Mouse (Mus musculus) neural tube, embryonic 15.5 days (tissue): ENCODE data around the gene Nfix. TPM values are rescaled to one million over a fixed set of nuclear protein-coding genes. Genes with fewer than 3 reads are reported as not detected.
A peak's percentile ranks its signal among the peaks of the same experiment; 100 is the strongest.

Experiments used
- ATAC-seq: fragments of 200-750 bp; cut with Nextera tagmentation; 2 replicates; pipeline ENCODE4 v1.8.0; 2017; ENCODE audit warnings: mild to moderate bottlenecking, moderate TSS enrichment, moderate library complexity; ENCODE audit not compliant: low FRiP score
- H3K27ac ChIP-seq: fragments of 300-500 bp; sonication (generic); replicated peaks from 2 replicates; pipeline ENCODE4 v1.5.1; 2015; ENCODE audit warnings: mild to moderate bottlenecking, inconsistent platforms
- H3K27me3 ChIP-seq: fragments of 300-500 bp; sonication (generic); replicated peaks from 2 replicates; pipeline ENCODE4 v1.6.1; 2015; ENCODE audit warnings: inconsistent platforms
- H3K36me3 ChIP-seq: fragments of 300-500 bp; sonication (generic); 2 replicates; pipeline ENCODE4 v1.6.1; 2015; ENCODE audit warnings: inconsistent platforms
- H3K4me1 ChIP-seq: fragments of 300-500 bp; sonication (generic); 2 replicates; pipeline ENCODE4 v1.6.1; 2015; ENCODE audit warnings: inconsistent platforms
- H3K4me2 ChIP-seq: fragments of 300-500 bp; sonication (generic); 2 replicates; pipeline ENCODE4 v1.6.1; 2015; ENCODE audit warnings: inconsistent platforms, mild to moderate bottlenecking, moderate library complexity
- H3K4me3 ChIP-seq: fragments of 300-500 bp; sonication (generic); replicated peaks from 2 replicates; pipeline ENCODE4 v1.5.1; 2015; ENCODE audit warnings: mild to moderate bottlenecking, inconsistent platforms
- H3K9ac ChIP-seq: fragments of 300-500 bp; sonication (generic); replicated peaks from 2 replicates; pipeline ENCODE4 v1.6.1; 2015; ENCODE audit warnings: mild to moderate bottlenecking, inconsistent platforms
- H3K9me3 ChIP-seq: fragments of 300-500 bp; sonication (generic); replicated peaks from 2 replicates; pipeline ENCODE4 v1.6.1; 2016; ENCODE audit warnings: inconsistent platforms
- WGBS: fragments of 180-500 bp; shearing (Covaris S2); methylation state at CpG from one replicate; pipeline ENCODE4 v1.1.7; 2015; ENCODE audit warnings: mixed read lengths; 5-methylcytosine and 5-hydroxymethylcytosine counted together
- polyA plus RNA-seq: library from polyadenylated mRNA; unstranded; fragments of >200 nt; fragmentation: Nextera tagmentation; extraction: Ambion mirVana; gene quantifications from 2 replicates; pipeline ENCODE4 v1.2.1, GENCODE M21; 2015

Gene Nfix
- polyA plus RNA-seq, 1 experiment from 2014 or later = 70.5 TPM

GRCm38 (mm10) chr8:84738266-84738665, 61.9 kb downstream of the Nfix start:
- no peak overlapping the region for H3K4me3 ChIP-seq
- 0 out of 2 replicates have a peak overlapping the region, but pooled peaks have one; percentile 48 for H3K4me2 ChIP-seq
- H3K9me3 ChIP-seq = no peaks in the 10 kb centered on the region
- no peak for ATAC-seq
- H3K4me1 ChIP-seq = peaks cover 94% of the 10 kb centered on the region
- H3K36me3 ChIP-seq = no peaks in the 10 kb centered on the region
- H3K27me3 ChIP-seq = peaks cover 73% of the 10 kb centered on the region
- peak overlapping the region; percentile 23; the same call in 1 of the 2 replicates for H3K9ac ChIP-seq
- 10% methylated on average over 10 of the region's 10 CpGs for WGBS
- H3K27ac ChIP-seq = peak overlapping the region; percentile 56

GRCm38 (mm10) chr8:84737608-84738007, 62.5 kb downstream of the Nfix start:
- peak; percentile 18; the same call in 1 of the 2 replicates for ATAC-seq
- WGBS = 1% methylated on average over 16 of the region's 16 CpGs
- Histone ChIP-seq H3K4me1 (peaks cover 94% of the 10 kb centered on the region), H3K27ac (no peak overlapping the region; the same call in 1 of the 2 replicates), H3K27me3 (peaks cover 70% of the 10 kb centered on the region), H3K4me3 (0 out of 2 replicates have a peak overlapping the region, but pooled peaks have one; percentile 15), H3K4me2 (peak overlapping the region; percentile 48), H3K36me3 (no peaks in the 10 kb centered on the region), H3K9me3 (no peaks in the 10 kb centered on the region), H3K9ac (0 out of 2 replicates have a peak overlapping the region, but pooled peaks have one; percentile 23)

GRCm38 (mm10) chr8:84736521-84736920, 63.6 kb downstream of the Nfix start:
- Histone ChIP-seq H3K4me2 (no peak overlapping the region), H3K4me1 (peaks cover 94% of the 10 kb centered on the region), H3K27me3 (peaks cover 60% of the 10 kb centered on the region), H3K9me3 (no peaks in the 10 kb centered on the region), H3K4me3 (no peak overlapping the region), H3K36me3 (no peaks in the 10 kb centered on the region), H3K9ac (no peak overlapping the region), H3K27ac (0 out of 2 replicates have a peak overlapping the region, but pooled peaks have one; percentile 5)
- ATAC-seq = no peak
- 78% methylated on average over 4 of the region's 4 CpGs for WGBS

GRCm38 (mm10) chr8:84735597-84735996, 64.5 kb downstream of the Nfix start:
- Histone ChIP-seq H3K27ac (no peak overlapping the region), H3K27me3 (peaks cover 50% of the 10 kb centered on the region), H3K4me2 (no peak overlapping the region), H3K4me1 (peaks cover 94% of the 10 kb centered on the region), H3K9me3 (no peaks in the 10 kb centered on the region), H3K9ac (no peak overlapping the region), H3K36me3 (no peaks in the 10 kb centered on the region), H3K4me3 (no peak overlapping the region)
- no peak for ATAC-seq
- 46% methylated on average over 2 of the region's 2 CpGs for WGBS

DNA sequence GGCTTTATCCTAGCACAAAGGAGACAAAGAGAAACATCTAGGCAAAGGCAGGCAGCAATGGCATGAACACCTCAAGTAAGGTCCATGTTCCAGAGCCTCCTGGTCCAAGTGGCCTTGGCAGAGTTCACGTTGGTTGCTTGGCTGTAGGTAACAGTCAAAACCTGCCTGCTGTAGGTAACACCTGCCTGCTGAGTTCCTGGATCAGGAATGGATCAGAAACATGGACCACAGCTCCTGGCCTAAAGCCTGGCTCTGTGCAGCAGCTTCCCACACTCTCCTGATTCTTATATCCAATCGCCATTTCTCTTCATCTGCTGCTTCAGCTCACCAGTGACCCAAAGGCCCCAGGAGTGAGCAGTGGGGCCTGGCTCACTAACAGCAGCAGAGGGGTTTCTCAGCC, 65.5 kb downstream of the Nfix start:
- 0 out of 2 replicates have a peak overlapping the region, but pooled peaks have one; percentile 2 for H3K27ac ChIP-seq
- H3K4me2 ChIP-seq = no peak overlapping the region
- H3K9me3 ChIP-seq = no peaks in the 10 kb centered on the region
- 89% methylated on average over 2 of the region's 2 CpGs for WGBS
- H3K4me1 ChIP-seq = peaks cover 93% of the 10 kb centered on the region
- ATAC-seq = no peak
- no peak overlapping the region for H3K4me3 ChIP-seq
- peaks cover 42% of the 10 kb centered on the region for H3K27me3 ChIP-seq
- no peaks in the 10 kb centered on the region for H3K36me3 ChIP-seq
- no peak overlapping the region; the same call in 1 of the 2 replicates for H3K9ac ChIP-seq

DNA sequence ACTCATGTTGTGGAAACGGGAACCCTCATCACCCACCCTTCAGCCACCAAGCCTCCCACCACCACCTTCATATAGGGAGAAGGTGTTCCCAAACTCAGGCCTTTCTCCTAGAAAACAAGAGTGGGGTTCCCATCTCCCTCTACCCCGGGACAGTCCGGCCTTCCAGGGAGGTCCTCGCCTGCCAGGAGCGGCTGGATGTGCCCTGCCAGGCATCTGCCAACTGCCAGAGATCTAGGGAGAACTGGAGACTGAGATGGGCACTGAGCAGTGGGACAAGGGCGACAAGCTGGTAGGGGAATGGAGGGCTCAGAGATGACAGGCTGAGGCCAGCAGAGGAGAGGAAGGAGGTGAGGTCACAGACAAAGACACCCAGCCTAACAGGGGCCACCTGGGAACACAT, 66.2 kb downstream of the Nfix start:
- H3K27me3 ChIP-seq = peaks cover 35% of the 10 kb centered on the region
- H3K27ac ChIP-seq = 0 out of 2 replicates have a peak overlapping the region, but pooled peaks have one; percentile 2
- no peaks in the 10 kb centered on the region for H3K36me3 ChIP-seq
- H3K4me2 ChIP-seq = no peak overlapping the region
- H3K9ac ChIP-seq = no peak overlapping the region
- H3K9me3 ChIP-seq = no peaks in the 10 kb centered on the region
- no peak for ATAC-seq
- H3K4me3 ChIP-seq = no peak overlapping the region
- H3K4me1 ChIP-seq = peaks cover 95% of the 10 kb centered on the region
- 95% methylated on average over 6 of the region's 6 CpGs for WGBS

GRCm38 (mm10) chr8:84732996-84733395, 67.1 kb downstream of the Nfix start:
- Histone ChIP-seq H3K9ac (no peak overlapping the region), H3K4me2 (peak overlapping the region; percentile 6; the same call in 1 of the 2 replicates), H3K4me3 (no peak overlapping the region), H3K27me3 (peaks cover 26% of the 10 kb centered on the region), H3K27ac (peak overlapping the region; percentile 80), H3K36me3 (no peaks in the 10 kb centered on the region), H3K4me1 (peaks cover 95% of the 10 kb centered on the region), H3K9me3 (no peaks in the 10 kb centered on the region)
- WGBS = 45% methylated on average over 6 of the region's 6 CpGs
- no peak for ATAC-seq

DNA sequence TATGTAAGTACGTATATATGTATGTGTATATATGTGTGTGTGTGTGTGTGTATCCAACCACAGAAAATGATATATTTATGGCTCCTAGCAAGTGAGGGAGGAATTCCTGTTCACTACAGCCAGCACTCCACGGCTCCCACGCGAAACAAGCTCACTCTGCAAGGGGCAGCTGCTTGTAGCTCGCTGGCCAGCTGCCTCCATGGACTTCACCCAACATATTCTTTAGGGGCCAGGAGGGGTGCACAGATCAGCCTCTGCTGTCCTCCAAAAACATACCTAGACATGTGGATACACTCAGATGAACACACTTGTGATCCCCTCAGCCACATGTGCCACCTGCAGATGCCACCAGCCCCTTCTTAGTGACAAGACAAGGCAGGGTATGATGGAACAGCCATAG, 67.6 kb downstream of the Nfix start:
- no peak overlapping the region for H3K4me3 ChIP-seq
- peaks cover 92% of the 10 kb centered on the region for H3K4me1 ChIP-seq
- no peaks in the 10 kb centered on the region for H3K9me3 ChIP-seq
- peaks cover 22% of the 10 kb centered on the region for H3K27me3 ChIP-seq
- no peak overlapping the region for H3K9ac ChIP-seq
- ATAC-seq = no peak
- WGBS = 51% methylated on average over 5 of the region's 5 CpGs
- no peaks in the 10 kb centered on the region for H3K36me3 ChIP-seq
- no peak overlapping the region for H3K4me2 ChIP-seq
- peak overlapping the region; percentile 80 for H3K27ac ChIP-seq

DNA sequence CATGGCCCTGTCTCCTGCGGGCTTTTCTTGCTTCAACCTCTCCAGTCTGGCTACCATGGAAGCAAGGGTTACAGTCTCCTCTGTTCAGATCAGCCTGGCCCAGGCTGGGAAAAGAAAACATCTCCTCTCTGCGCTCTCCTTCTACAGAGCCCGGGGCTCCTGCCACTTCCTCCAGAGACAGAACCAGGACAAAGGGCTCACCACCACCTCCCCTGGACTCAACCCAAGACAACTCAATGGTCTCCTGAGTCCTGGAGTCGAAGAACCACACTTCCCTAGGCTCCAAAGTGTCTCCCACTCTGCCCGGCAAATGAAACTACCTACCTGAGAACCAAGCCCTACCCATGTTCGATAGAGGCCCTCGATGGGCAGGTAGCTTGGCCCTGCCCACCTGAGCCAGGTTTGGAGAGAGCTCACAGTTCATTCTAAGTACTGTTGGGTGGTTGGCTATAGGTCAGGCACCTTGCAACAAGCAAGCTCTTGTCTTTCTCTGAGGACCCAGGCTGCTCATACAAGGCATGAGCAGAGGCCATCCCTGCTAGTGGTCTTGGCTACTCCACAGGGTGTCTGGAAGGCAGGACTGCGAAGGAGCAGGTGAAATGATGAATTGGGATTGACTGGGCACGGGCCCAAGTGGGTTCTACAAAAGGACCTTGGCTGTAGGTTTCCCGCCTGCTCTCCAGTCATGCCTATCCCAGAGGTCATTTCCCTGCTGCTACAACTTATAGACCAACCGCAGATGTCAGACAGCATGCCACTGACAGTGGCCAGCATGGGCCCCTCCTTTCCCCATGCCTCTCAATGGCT, 68.6 kb downstream of the Nfix start:
- H3K4me1 ChIP-seq = peaks cover 84% of the 10 kb centered on the region
- 62% methylated on average over 11 of the region's 11 CpGs for WGBS
- no peak for ATAC-seq

GRCm38 (mm10) chr8:84730541-84731370, 69.4 kb downstream of the Nfix start:
- H3K9me3 ChIP-seq = no peaks in the 10 kb centered on the region
- peaks cover 83% of the 10 kb centered on the region for H3K4me1 ChIP-seq
- H3K4me2 ChIP-seq = peak overlapping the region; percentile 1; the same call in 1 of the 2 replicates
- no peak overlapping the region for H3K4me3 ChIP-seq
- H3K27ac ChIP-seq = peak overlapping the region; percentile 80
- 37% methylated on average over 9 of the region's 9 CpGs for WGBS
- ATAC-seq = no peak
- H3K27me3 ChIP-seq = peaks cover 6% of the 10 kb centered on the region
- H3K9ac ChIP-seq = no peak overlapping the region
- H3K36me3 ChIP-seq = no peaks in the 10 kb centered on the region

More for the DNA sequence above, 68.6 kb downstream of the Nfix start:
- Histone ChIP-seq H3K4me3 (no peak overlapping the region), H3K27me3 (peaks cover 14% of the 10 kb centered on the region), H3K27ac (peak overlapping the region; percentile 80), H3K9me3 (no peaks in the 10 kb centered on the region), H3K36me3 (no peaks in the 10 kb centered on the region), H3K4me2 (no peak overlapping the region), H3K9ac (no peak overlapping the region)

- H3K4me1 ChIP-seq = peaks cover 83% of the 10 kb centered on the region
- WGBS = 81% methylated on average over 16 of the region's 16 CpGs
- peak overlapping the region; percentile 80 for H3K27ac ChIP-seq
- no peaks in the 10 kb centered on the region for H3K36me3 ChIP-seq
- no peak for ATAC-seq
- H3K4me2 ChIP-seq = no peak overlapping the region
- H3K9me3 ChIP-seq = no peaks in the 10 kb centered on the region
- no peak overlapping the region for H3K9ac ChIP-seq
- no peak overlapping the region for H3K4me3 ChIP-seq
- peaks cover 4% of the 10 kb centered on the region for H3K27me3 ChIP-seq
These were observed 70.2 kb downstream of the Nfix start for GRCm38 (mm10) chr8:84729921-84730362.
